Mouse (Mus musculus) kidney, embryonic 16.5 days (tissue): ENCODE data around the gene Fchsd2. TPM values are rescaled to one million over a fixed set of nuclear protein-coding genes. Genes with fewer than 3 reads are reported as not detected.

Experiments
- ATAC-seq: fragments of 200-750 bp; cut with Nextera tagmentation; 2 replicates; pipeline ENCODE4 v1.8.0; 2017; ENCODE audit warnings: moderate TSS enrichment; ENCODE audit not compliant: low FRiP score, low TSS enrichment
- H3K27ac ChIP-seq: fragments of 300-500 bp; sonication (generic); 2 replicates; pipeline ENCODE4 v1.5.1; 2014; ENCODE audit warnings: low read length
- H3K27me3 ChIP-seq: fragments of 300-500 bp; sonication (generic); 2 replicates; pipeline ENCODE4 v1.6.1; 2014; ENCODE audit warnings: low read length, control low read depth, mixed read lengths; ENCODE audit not compliant: insufficient read depth
- H3K36me3 ChIP-seq: fragments of 300-500 bp; sonication (generic); 2 replicates; pipeline ENCODE4 v1.6.1; 2014; ENCODE audit warnings: low read length, control low read depth, mixed read lengths; ENCODE audit not compliant: insufficient read depth
- H3K4me1 ChIP-seq: fragments of 300-500 bp; sonication (generic); 2 replicates; pipeline ENCODE4 v1.6.1; 2014; ENCODE audit warnings: low read length, control low read depth, mixed read lengths; ENCODE audit not compliant: insufficient read depth
- H3K4me2 ChIP-seq: fragments of 300-500 bp; sonication (generic); replicated peaks from 2 replicates; pipeline ENCODE4 v1.6.1; 2014; ENCODE audit warnings: low read depth, low read length
- H3K4me3 ChIP-seq: fragments of 300-500 bp; sonication (generic); 2 replicates; pipeline ENCODE4 v1.5.1; 2014; ENCODE audit warnings: mild to moderate bottlenecking, low read length
- H3K9ac ChIP-seq: fragments of 300-500 bp; sonication (generic); replicated peaks from 2 replicates; pipeline ENCODE4 v1.6.1; 2014; ENCODE audit warnings: low read length
- H3K9me3 ChIP-seq: fragments of 300-500 bp; sonication (generic); 2 replicates; pipeline ENCODE4 v1.6.1; 2016; ENCODE audit warnings: low read length, control low read depth
- WGBS: fragments of 180-500 bp; shearing (Covaris S2); extraction: QIAGEN DNeasy Blood & Tissue Kit; methylation state at CpG from one replicate; pipeline ENCODE4 v1.1.7; 2014; 5-methylcytosine and 5-hydroxymethylcytosine counted together
- polyA plus RNA-seq: library from polyadenylated mRNA; unstranded; fragments of >200 nt; fragmentation: Nextera tagmentation; extraction: Ambion mirVana; gene quantifications from 2 replicates; pipeline ENCODE4 v1.2.1, GENCODE M21; 2015

Fchsd2 gene
- polyA plus RNA-seq, 1 experiment from 2014 or later, result 24.6 TPM

GRCm38 (mm10) chr7:101213515-101214263 is 121.0 kb downstream of the Fchsd2 start:
- Histone ChIP-seq H3K9me3 (no peaks in the 10 kb centered on the region), H3K36me3 (peaks cover 2% of the 10 kb centered on the region; the same call in 1 of the 2 replicates), H3K4me2 (no peak overlapping the region), H3K4me1 (peaks cover 8% of the 10 kb centered on the region; the same call in 1 of the 2 replicates), H3K27me3 (no peaks in the 10 kb centered on the region), H3K9ac (no peak overlapping the region), H3K4me3 (no peak overlapping the region), H3K27ac (peak overlapping the region; percentile 40; the same call in 1 of the 2 replicates)
- WGBS, result 58% methylated on average over 3 of the region's 3 CpGs
- ATAC-seq, result no peak

DNA sequence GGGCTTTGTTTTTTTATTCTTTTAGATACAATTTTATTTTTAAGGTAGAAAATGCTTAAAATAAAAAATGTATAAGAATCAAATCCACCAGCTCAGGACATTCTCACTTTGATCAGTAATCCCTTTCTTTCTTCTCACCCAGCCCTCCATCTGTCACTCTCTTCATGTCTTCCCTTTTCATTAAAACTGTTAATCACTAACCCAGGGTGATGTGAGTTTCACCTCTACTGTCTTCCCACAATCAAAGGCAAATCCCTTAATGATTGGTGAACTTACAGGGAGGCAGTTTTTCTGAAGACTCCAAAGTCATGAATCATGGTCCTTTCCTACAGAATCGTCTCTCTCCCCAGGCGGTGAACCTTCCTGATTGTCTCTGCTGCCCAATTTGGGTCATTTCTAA is 124.1 kb downstream of the Fchsd2 start:
- Histone ChIP-seq H3K9me3 (no peaks in the 10 kb centered on the region), H3K27ac (peak overlapping the region; percentile 48; the same call in 1 of the 2 replicates), H3K36me3 (0 out of 2 replicates have a peak, but pooled peaks cover 2% of the 10 kb centered on the region), H3K27me3 (no peaks in the 10 kb centered on the region), H3K9ac (no peak overlapping the region), H3K4me3 (no peak overlapping the region), H3K4me1 (peaks cover 8% of the 10 kb centered on the region; the same call in 1 of the 2 replicates), H3K4me2 (no peak overlapping the region)
- 63% methylated on average over 2 of the region's 2 CpGs for WGBS
- peak; percentile 74; the same call in 1 of the 2 replicates for ATAC-seq

DNA sequence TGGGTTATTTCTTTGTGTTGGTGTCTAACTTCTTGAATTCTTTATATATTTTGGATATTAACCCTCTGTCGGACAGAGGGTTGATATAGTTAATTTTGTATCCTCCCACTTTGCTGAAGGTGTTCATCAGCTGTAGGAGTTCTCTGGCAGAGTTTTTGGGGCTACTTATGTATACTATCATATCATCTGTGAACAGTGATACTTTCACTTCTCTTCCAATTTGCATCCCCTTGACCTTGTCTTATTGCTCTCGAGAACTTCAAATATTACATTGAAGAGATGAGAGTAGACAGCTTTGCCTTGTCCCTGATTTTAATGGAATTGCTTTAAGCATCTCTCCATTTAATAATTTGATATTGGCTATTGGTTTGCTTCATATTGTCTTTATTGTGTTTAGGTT is 130.8 kb downstream of the Fchsd2 start:
- Histone ChIP-seq H3K9ac (no peak overlapping the region), H3K27ac (no peak overlapping the region), H3K4me2 (no peak overlapping the region), H3K9me3 (no peaks in the 10 kb centered on the region), H3K4me3 (no peak overlapping the region), H3K36me3 (no peaks in the 10 kb centered on the region), H3K27me3 (no peaks in the 10 kb centered on the region), H3K4me1 (no peaks in the 10 kb centered on the region)
- ATAC-seq, result no peak
- 94% methylated on average over 2 of the region's 2 CpGs for WGBS

GRCm38 (mm10) chr7:101229336-101229735 is 136.7 kb downstream of the Fchsd2 start:
- Histone ChIP-seq H3K27ac (no peak overlapping the region), H3K4me2 (no peak overlapping the region), H3K4me3 (no peak overlapping the region), H3K4me1 (no peaks in the 10 kb centered on the region), H3K36me3 (no peaks in the 10 kb centered on the region), H3K27me3 (no peaks in the 10 kb centered on the region), H3K9me3 (no peaks in the 10 kb centered on the region), H3K9ac (no peak overlapping the region)
- ATAC-seq, result no peak
- WGBS, result 64% methylated on average over 1 of the region's 1 CpGs

DNA sequence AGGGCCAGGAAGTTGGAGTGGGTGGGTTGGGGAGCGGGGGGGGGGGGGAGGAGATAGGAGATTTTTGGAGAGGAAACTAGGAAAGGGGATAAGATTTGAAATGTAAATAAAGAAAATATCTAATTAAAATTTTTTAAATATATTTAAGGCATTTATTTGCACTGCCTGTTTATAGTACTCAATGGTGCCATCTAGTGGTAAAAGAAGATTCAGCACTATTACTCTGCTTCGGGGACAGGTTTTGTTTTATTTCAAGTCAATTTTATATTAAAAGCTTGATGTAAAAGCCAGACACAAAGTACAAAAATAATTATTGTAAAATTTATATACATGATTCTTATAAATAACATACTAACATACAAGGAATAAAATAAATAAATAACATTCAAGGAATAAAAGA is 138.8 kb downstream of the Fchsd2 start:
- WGBS, result 54% methylated on average over 1 of the region's 2 CpGs
- Histone ChIP-seq H3K4me2 (no peak overlapping the region), H3K4me3 (no peak overlapping the region), H3K4me1 (no peaks in the 10 kb centered on the region), H3K36me3 (no peaks in the 10 kb centered on the region), H3K9me3 (no peaks in the 10 kb centered on the region), H3K27ac (no peak overlapping the region), H3K27me3 (no peaks in the 10 kb centered on the region), H3K9ac (no peak overlapping the region)
- ATAC-seq, result no peak

GRCm38 (mm10) chr7:101232716-101233115 is 140.1 kb downstream of the Fchsd2 start:
- H3K4me2 ChIP-seq, result no peak overlapping the region
- H3K27me3 ChIP-seq, result no peaks in the 10 kb centered on the region
- ATAC-seq, result no peak
- no peaks in the 10 kb centered on the region for H3K9me3 ChIP-seq
- H3K4me3 ChIP-seq, result no peak overlapping the region
- WGBS, result 88% methylated on average over 3 of the region's 3 CpGs
- H3K36me3 ChIP-seq, result no peaks in the 10 kb centered on the region
- no peak overlapping the region for H3K27ac ChIP-seq
- H3K4me1 ChIP-seq, result no peaks in the 10 kb centered on the region
- no peak overlapping the region for H3K9ac ChIP-seq

DNA sequence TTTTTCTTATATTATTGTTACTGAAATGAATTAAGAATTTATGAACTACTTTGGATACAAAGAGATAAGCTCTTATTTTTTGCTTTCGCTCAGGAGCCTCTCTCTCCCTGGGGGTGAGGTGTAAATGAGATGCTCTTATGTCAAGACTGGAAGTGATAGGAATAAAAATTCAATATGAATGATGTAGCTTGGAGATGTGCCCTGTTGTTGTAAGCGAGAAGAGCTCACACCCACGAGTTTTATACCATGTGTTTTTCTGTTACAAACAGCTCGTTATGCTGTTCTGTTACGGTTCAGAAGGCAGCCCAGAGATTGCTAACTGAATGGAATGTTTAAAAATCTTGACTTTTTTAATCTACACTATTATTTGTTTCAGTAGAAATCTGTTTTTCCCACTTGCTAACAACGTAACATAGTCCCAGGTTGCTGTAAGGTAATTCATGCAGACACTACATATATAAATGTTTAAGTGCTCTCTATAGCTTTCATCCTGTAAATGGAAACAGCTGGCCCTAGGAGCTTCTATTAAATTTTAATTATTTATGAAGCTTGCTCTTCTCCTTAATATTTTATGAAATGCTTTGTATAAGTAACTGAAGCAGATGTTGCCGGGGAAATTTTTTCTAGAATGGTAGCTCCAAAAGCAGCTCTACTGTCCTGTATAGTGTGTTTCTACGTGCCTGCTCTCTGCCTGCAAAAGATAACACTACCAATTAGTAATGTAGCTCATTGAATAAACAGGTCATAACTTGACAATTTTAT is 144.2 kb downstream of the Fchsd2 start:
- Histone ChIP-seq H3K9ac (no peak overlapping the region), H3K27me3 (no peaks in the 10 kb centered on the region), H3K36me3 (0 out of 2 replicates have a peak, but pooled peaks cover 4% of the 10 kb centered on the region), H3K4me1 (no peaks in the 10 kb centered on the region), H3K9me3 (no peaks in the 10 kb centered on the region), H3K4me3 (no peak overlapping the region), H3K27ac (no peak overlapping the region), H3K4me2 (no peak overlapping the region)
- no peak for ATAC-seq
- 72% methylated on average over 8 of the region's 8 CpGs for WGBS

GRCm38 (mm10) chr7:101248760-101249159 is 156.1 kb downstream of the Fchsd2 start:
- no peak overlapping the region for H3K27ac ChIP-seq
- no peak overlapping the region for H3K9ac ChIP-seq
- H3K4me2 ChIP-seq, result no peak overlapping the region
- no peaks in the 10 kb centered on the region for H3K27me3 ChIP-seq
- no peaks in the 10 kb centered on the region for H3K9me3 ChIP-seq
- H3K4me1 ChIP-seq, result no peaks in the 10 kb centered on the region
- H3K4me3 ChIP-seq, result no peak overlapping the region
- no peak for ATAC-seq
- WGBS, result 85% methylated on average over 4 of the region's 4 CpGs
- H3K36me3 ChIP-seq, result peaks cover 15% of the 10 kb centered on the region

DNA sequence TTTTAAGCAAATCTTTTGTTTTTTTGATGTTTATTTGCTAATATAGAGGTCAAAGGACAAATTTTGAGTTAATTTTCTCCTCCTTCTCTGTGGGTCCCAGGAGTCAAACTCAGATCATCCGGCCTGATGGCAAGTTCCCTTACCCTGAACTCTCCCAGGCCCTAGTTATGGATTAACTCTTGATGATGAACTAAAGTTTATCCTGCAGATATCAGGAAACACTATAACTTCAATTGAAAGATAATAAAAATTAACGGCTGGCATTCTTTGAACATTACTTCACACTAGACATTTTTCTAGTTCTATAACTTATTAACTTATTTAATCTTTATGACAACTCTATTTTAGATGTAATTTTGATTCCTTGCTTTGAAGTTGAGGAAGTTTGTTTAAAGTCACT is 156.5 kb downstream of the Fchsd2 start:
- Histone ChIP-seq H3K4me2 (no peak overlapping the region), H3K36me3 (peaks cover 16% of the 10 kb centered on the region), H3K27ac (no peak overlapping the region), H3K4me3 (no peak overlapping the region), H3K4me1 (no peaks in the 10 kb centered on the region), H3K9me3 (no peaks in the 10 kb centered on the region), H3K9ac (no peak overlapping the region), H3K27me3 (no peaks in the 10 kb centered on the region)
- ATAC-seq, result no peak
- WGBS, result 52% methylated on average over 2 of the region's 2 CpGs

GRCm38 (mm10) chr7:101253071-101253470 is 160.4 kb downstream of the Fchsd2 start:
- peaks cover 18% of the 10 kb centered on the region for H3K36me3 ChIP-seq
- WGBS, result 56% methylated on average over 2 of the region's 2 CpGs
- no peak for ATAC-seq

More at GRCm38 (mm10) chr7:101253071-101253470, 160.4 kb downstream of the Fchsd2 start:
- Histone ChIP-seq H3K9me3 (no peaks in the 10 kb centered on the region), H3K4me3 (no peak overlapping the region), H3K27me3 (no peaks in the 10 kb centered on the region), H3K27ac (no peak overlapping the region), H3K9ac (no peak overlapping the region), H3K4me2 (no peak overlapping the region), H3K4me1 (no peaks in the 10 kb centered on the region)
